Mouse (Mus musculus): Measurements from ENCODE around the gene Lats2. TPM values are rescaled to one million over a fixed set of nuclear protein-coding genes. Genes with fewer than 3 reads are reported as not detected.
"Not testable (repeated sequence)": the region's sequence is repeated elsewhere in the genome, so short reads cannot be mapped to it uniquely, and the experiment has no call there.

Gene Lats2
- total RNA-seq (2017) = 7.8 and 9.0 TPM in 2 replicates

- ATAC-seq (replicated peaks; ENCODE audit: low read depth, poor library complexity, severe bottlenecking) = no peak
These were observed at the start of gene Lats2 for GRCm38 (mm10) chr14:57758237-57758636. Gene Lats2, minus strand, starts transcription at chr14:57758388.

- ATAC-seq (replicated peaks; ENCODE audit: low read depth, poor library complexity, severe bottlenecking) = no peak
These were observed 45.5 kb upstream of the Lats2 start for GRCm38 (mm10) chr14:57803731-57804130.

- ATAC-seq (replicated peaks; ENCODE audit: low read depth, poor library complexity, severe bottlenecking) = peak; percentile 100
These were observed 40.1 kb upstream of the Lats2 start, which contains the start of gene Sap18 for GRCm38 (mm10) chr14:57797991-57798931. Gene Sap18, plus strand, starts transcription at chr14:57798180.

- no peak for ATAC-seq (replicated peaks; ENCODE audit: low read depth, poor library complexity, severe bottlenecking)
These were observed 39.4 kb upstream of the Lats2 start for GRCm38 (mm10) chr14:57797551-57797950.

- no peak for ATAC-seq (replicated peaks; ENCODE audit: low read depth, poor library complexity, severe bottlenecking)
These were observed 33.0 kb upstream of the Lats2 start for GRCm38 (mm10) chr14:57791171-57791570.

GRCm38 (mm10) chr14:57789759-57790158 lies 31.6 kb upstream of the Lats2 start:
- no peak for ATAC-seq (replicated peaks; ENCODE audit: low read depth, poor library complexity, severe bottlenecking)

GRCm38 (mm10) chr14:57789311-57789710 lies 31.1 kb upstream of the Lats2 start:
- ATAC-seq (replicated peaks; ENCODE audit: low read depth, poor library complexity, severe bottlenecking) = no peak

- ATAC-seq (replicated peaks; ENCODE audit: low read depth, poor library complexity, severe bottlenecking) = no peak
These were observed 29.2 kb upstream of the Lats2 start for GRCm38 (mm10) chr14:57787406-57787805.

- peak; percentile 89 for ATAC-seq (replicated peaks; ENCODE audit: low read depth, poor library complexity, severe bottlenecking)
These were observed 14.1 kb upstream of the Lats2 start for GRCm38 (mm10) chr14:57772157-57772815.

- 0 out of 2 replicates have a peak, but pooled peaks have one; percentile 41 for ATAC-seq (replicated peaks; ENCODE audit: low read depth, poor library complexity, severe bottlenecking)
These were observed 10.9 kb upstream of the Lats2 start for GRCm38 (mm10) chr14:57769102-57769501.

GRCm38 (mm10) chr14:57760447-57761412 lies 2.5 kb upstream of the Lats2 start:
- ATAC-seq (replicated peaks; ENCODE audit: low read depth, poor library complexity, severe bottlenecking) = no peak

- no peak for ATAC-seq (replicated peaks; ENCODE audit: low read depth, poor library complexity, severe bottlenecking)
These were observed 2.1 kb downstream of the Lats2 start for GRCm38 (mm10) chr14:57756094-57756493.

- no peak for ATAC-seq (replicated peaks; ENCODE audit: low read depth, poor library complexity, severe bottlenecking)
These were observed 2.5 kb downstream of the Lats2 start for GRCm38 (mm10) chr14:57755661-57756060.

- peak; percentile 70 for ATAC-seq (replicated peaks; ENCODE audit: low read depth, poor library complexity, severe bottlenecking)
These were observed 4.7 kb downstream of the Lats2 start for GRCm38 (mm10) chr14:57753351-57753992.

GRCm38 (mm10) chr14:57751006-57751405 lies 7.2 kb downstream of the Lats2 start:
- not testable (repeated sequence) for ATAC-seq (replicated peaks; ENCODE audit: low read depth, poor library complexity, severe bottlenecking)

GRCm38 (mm10) chr14:57749501-57749900 lies 8.7 kb downstream of the Lats2 start:
- no peak for ATAC-seq (replicated peaks; ENCODE audit: low read depth, poor library complexity, severe bottlenecking)

GRCm38 (mm10) chr14:57746001-57746771 lies 12.0 kb downstream of the Lats2 start, which contains the start of gene Gm49361:
Gene Gm49361, minus strand, starts transcription at chr14:57746103.
- ATAC-seq (replicated peaks; ENCODE audit: low read depth, poor library complexity, severe bottlenecking) = peak; percentile 75

GRCm38 (mm10) chr14:57745291-57745969 lies 12.8 kb downstream of the Lats2 start:
- no peak for ATAC-seq (replicated peaks; ENCODE audit: low read depth, poor library complexity, severe bottlenecking)

Measured in common myeloid progenitor, adult 5-6 weeks (primary cell).